Mouse (Mus musculus): Measurements from ENCODE around the gene Zc2hc1c.

- TF ChIP-seq CTCF (IDR thresholded peaks at IDR 0.05; ENCODE audit: borderline replicate concordance, insufficient read depth, low read depth, low read length), result no peak
- no peak for TF ChIP-seq POLR2A (IDR thresholded peaks at IDR 0.05; ENCODE audit: borderline replicate concordance, insufficient read depth, low read length)
These were observed 9.1 kb downstream of the Zc2hc1c start for GRCm38 (mm10) chr12:85297345-85297997.
